Mouse (Mus musculus): Measurements from ENCODE around the gene Slc26a3.

The Slc26a3 gene

DNA sequence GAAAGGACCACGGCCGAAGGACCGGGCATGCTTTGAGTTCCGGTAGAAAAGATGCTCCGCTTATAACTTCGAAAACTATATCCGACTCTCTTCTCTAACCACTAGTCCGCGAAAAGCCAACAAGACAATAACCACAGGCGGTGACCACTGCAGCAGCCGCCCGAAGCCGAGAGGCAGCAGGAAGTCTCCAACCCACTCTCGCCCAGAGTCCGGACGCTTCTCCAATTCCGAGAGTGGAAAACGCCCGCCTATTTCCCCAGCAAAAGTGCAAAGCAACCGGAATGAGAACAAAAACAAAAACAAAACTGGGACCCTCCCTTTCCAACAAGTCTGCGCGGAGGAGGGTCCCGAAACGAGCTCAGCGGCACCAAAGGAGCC lies 108.3 kb downstream of the Slc26a3 start:
- no peak for TF ChIP-seq GATA4 (IDR thresholded peaks at IDR 0.05; ENCODE audit: insufficient replicate concordance, low read length)

DNA sequence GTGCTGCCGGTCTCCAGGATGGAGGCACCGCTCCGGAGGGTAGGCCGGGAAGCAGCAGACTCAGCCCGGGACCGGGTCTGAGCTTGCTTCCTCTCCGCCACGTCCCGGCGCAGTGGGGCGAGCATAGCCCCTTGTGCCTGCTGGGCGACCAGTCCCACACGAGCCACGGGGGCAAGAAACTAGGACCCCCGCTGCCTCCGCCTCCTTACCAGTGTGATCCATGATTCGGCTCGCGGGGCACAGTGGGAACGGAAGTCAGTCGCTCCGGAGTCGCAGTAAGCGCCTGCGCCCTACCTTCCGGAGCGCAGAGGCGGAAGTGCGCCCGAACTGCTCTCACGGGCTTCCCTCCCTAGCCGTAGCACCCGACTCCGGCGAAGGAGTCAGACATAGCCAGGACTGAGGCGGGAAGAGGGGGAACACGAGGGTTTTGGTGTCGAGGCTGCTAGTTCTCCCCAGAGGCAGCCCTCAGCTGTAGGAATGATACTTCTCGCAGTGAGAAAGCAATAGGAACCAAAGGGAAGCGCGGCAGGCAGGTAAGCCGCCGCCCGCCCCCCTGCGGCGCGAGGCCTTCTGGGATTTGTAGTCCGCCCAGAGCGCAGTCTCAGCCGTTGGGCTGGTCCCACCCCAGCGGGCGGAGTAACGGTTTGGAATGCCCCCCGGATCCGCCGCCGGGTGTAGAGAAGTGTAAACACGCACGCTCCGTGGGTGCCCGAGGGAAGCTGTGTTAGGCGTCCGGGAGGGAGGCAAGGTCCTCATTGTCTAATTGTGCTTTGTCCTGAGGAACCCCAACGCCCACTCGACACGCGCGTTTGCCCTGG lies 108.9 kb downstream of the Slc26a3 start, which contains the start of gene Cbll1:
Gene Cbll1, minus strand, starts transcription at position 303 of the 818 bp plus-strand sequence.
- no peak; the same call in 1 of the 2 replicates for TF ChIP-seq GATA4 (IDR thresholded peaks at IDR 0.05; ENCODE audit: insufficient replicate concordance, low read length)

DNA sequence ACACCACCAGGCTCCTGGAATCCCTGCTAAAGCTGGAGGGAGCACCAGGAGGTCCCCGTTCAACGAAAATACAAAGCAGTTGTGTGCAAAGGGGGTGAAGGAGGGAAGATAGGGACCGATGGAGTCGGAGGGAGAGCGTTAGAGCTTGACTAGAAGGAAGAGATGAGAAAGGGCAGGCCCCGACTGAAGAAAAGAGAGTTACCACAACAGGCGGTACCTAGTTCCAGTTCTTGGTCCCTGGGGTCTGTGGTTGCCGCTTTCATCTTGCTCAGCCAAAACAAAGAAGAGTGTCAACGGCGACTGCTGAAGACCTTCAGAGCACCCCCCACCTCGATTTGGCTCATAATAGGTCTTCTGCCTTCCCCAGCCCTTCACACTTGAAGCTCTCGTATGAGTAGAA lies 109.5 kb downstream of the Slc26a3 start:
- no peak for TF ChIP-seq GATA4 (IDR thresholded peaks at IDR 0.05; ENCODE audit: insufficient replicate concordance, low read length)

DNA sequence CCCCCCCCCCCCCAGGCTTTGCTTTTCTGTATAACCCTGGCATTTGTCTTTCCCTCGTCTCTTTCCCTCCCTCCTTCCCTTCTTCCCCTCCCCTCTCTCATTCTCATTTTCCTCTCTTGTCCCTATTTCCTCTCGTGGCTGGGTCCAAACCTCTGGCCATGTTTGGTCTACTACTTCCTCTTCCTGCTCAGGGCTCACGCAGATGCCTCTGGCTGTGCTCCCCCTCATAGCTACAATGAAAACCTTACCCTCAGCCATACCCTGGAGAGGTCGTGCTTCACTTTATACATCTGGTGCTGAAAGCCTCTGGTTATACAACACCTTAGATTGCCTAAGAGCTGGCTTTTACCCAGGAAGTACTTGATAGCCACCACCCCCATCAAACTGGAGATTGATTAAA lies 110.6 kb downstream of the Slc26a3 start:
- TF ChIP-seq GATA4 (IDR thresholded peaks at IDR 0.05; ENCODE audit: insufficient replicate concordance, low read length) = no peak

DNA sequence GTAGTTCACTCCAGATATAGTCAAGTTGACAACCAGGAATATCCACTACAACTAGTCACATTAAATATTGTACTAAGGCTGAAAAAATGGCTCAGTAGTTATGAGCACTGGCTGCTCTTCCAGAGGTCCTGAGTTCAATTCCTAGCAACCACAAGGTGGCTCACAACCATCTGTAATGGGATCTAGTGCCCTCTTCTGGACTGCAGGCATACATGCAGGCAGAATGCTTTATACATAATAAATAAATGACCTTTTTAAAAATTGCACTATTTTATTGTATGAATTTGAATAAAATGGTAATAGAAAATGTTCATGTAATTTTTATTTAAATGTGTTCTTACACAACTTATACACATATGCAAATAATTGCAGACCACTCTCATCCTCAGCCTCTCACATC lies 112.5 kb downstream of the Slc26a3 start:
- no peak for TF ChIP-seq GATA4 (IDR thresholded peaks at IDR 0.05; ENCODE audit: insufficient replicate concordance, low read length)

DNA sequence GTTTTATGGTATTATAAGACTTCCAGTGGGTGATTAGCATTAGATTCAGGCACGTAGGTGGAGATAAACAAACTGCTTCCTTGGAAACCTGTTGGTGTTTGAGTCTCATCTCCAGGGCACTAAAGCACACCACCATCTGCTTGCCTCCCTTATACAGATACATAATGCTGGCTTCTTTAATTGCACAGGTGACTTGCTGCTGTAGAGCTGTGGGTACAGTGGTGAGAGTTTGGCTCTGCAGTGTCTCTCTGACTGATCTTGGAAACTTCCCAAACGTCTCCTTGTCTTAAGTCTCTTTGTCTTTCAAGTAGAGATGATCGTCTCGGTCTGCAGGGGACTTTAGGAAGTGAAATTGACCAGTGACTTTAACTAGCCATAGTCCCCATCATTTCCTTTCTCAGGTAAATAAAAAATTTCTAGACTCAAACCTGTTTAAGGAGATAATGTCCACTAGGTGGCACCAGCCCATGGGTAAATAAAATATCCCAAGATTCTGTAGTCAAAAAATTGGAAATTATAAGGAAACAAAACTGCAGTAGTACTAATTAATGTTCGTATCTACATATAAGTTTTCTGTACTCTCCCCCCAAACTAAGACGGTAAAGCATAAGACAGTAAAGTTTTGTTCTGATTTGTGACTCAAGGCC lies 117.2 kb downstream of the Slc26a3 start:
- no peak for TF ChIP-seq GATA4 (IDR thresholded peaks at IDR 0.05; ENCODE audit: insufficient replicate concordance, low read length)

DNA sequence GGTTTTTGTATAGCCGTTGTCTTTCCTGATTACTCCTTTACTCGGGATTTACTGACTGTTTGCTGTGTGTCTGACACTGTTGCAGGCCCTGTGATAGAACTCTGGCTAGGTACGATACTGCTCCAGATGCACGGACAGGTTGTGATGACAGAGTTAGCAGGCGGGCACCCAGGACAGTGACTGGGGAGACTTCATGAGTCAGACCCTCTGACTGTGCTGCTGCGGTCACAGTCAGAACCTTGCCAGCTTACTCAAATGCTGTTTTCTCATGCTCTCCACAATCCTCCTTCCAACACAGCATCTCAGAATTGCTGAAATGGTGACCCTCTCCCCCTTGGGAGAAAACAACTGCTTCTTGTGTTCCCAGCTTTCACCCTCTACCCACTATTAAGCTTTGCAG lies 117.8 kb downstream of the Slc26a3 start:
- TF ChIP-seq GATA4 (IDR thresholded peaks at IDR 0.05; ENCODE audit: insufficient replicate concordance, low read length) = no peak

DNA sequence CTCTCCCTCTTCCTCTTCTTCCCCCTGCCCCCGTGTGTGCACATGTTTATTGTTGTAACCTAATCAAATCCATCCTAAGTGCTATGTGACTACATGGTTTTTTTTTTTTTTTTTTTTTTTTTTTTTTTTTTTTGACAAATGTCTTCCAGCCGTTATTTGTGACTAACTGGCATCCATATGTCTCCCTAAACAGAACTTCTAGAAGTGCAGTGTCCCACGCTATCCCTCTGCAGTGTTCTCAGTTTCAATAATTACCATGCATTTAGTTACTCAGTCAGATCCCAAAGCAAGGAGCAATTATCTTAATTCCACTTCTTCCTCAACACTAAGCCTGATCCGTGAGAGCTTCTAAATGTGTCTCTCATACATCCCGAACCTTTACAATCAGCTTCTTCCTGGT lies 120.5 kb downstream of the Slc26a3 start:
- TF ChIP-seq GATA4 (IDR thresholded peaks at IDR 0.05; ENCODE audit: insufficient replicate concordance, low read length) = no peak

DNA sequence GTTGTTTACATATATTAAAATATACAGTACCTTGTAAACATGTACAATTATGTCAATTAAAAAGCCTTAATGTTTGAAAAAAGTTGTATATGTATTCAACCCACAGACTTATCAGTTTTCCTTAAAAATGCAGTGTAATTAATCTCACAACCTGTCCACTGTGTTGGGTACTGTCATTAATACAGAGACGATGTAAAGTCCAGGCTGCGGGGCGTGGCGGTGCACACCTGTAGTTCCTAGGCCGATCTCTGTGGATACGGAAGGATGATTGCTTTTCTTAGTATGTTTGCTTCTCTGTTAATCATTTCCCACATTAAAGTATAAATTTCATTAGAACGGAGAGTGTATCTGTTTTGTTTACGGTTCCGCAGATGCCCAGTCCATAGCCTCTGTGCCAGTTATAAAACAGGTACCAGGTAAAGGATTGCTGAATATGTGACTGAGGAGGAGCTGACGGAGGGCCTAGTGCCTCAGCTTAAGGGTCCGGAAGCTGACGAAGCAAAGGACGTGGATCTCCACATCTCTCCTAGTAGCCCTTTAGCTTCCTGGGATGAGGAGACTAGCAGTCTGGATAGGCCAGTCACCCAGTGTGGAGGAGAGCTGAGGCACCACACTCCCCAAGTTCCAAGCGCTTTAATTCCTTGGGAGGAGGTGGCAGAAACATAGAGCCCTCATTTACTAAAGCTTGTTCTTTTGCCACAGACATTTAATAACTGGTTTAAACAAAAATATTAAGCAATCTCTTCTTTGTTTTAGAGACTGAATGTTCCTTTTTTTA lies 122.2 kb downstream of the Slc26a3 start:
- no peak for TF ChIP-seq GATA4 (IDR thresholded peaks at IDR 0.05; ENCODE audit: insufficient replicate concordance, low read length)

DNA sequence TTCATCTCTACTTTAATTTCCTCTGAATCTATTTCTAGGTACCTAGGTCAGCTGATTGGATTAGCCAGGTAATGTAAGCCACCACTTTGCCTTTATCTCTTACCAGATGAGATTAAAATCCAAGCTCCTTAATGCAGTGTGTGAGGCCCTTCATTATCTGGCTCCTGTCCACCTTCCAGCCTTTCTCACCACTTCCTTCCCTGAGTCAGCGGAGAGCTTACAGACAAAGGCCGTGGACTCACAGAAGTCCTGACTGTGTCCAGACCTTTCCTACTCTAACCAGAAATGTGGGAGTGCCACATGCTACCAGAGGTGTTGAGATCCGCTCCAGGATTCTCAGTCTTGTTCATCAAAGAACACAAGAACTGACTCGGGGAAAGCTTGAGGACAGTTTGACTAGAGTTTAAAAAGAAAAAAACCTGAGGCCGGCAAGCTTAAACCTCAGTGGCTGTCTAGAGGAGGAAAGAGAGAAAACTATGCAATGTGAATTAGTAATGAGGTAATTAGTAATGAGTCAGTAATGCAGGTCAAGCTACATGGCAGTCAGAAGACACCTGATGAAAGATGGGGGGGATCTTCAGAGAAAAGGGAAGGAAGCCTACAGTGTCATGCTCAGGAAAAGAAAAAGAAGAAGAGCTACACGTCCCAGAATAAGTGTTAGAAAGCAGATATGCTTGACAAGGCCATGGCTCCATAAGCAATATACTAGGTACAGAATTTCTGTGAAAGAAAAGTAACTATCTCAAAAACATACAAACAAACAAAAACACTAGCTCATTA lies 123.2 kb downstream of the Slc26a3 start:
- TF ChIP-seq GATA4 (IDR thresholded peaks at IDR 0.05; ENCODE audit: insufficient replicate concordance, low read length) = no peak

DNA sequence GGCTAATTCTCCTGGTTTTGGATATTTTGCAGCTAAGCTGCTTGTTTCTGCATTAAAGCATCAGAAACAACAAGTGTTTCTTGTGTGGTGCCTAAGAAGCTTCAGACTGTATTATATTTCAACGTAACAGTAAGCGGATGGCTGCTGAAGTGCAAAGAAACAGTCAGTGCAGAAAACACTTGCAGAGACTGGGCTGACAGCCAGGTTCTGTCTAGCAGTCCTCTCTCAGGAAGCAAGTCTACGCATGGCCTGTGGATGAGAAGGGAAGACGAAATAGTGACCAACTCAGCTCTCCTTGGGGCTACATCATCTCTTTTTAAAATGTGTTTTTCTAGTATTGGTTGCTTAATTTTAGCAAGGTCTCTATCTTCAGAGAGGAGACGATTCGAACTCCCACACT lies 129.4 kb downstream of the Slc26a3 start:
- no peak for TF ChIP-seq GATA4 (IDR thresholded peaks at IDR 0.05; ENCODE audit: insufficient replicate concordance, low read length)

DNA sequence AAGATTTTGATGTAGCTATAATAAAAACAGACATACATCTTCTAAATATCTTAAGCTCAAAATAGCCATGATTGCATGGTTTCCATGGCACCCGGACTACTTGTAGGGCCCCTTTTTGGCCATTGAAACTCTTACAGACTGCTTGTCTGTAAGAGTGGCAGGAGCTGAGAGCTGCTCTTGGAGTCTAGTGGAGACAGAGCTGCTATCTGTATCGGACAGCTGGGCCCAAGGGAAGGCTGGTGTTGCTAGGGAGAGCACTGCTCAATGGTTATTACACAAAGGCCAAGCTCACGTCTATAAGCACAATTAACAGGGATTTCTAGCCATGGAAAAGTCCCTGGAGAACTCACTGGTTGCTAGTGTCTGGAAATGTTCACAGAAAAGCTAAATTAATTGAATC lies 130.7 kb downstream of the Slc26a3 start:
- TF ChIP-seq GATA4 (IDR thresholded peaks at IDR 0.05; ENCODE audit: insufficient replicate concordance, low read length) = no peak
